In genomic region chr2:115857123-115858080, GRCm38 (mm10) we compare ENCODE assay signal across 11 mouse cellular contexts.
DNase-seq lines count a peak whose midpoint lies in the region; ATAC-seq lines count a peak whose summit lies in the region.
"Had no signal": no experiment of that assay in that cellular context is flagged by ENCODE, and none has a peak within 500 bp of the region (broad histone marks: within the 10 kb centered on the region; RNA-seq: fewer than 3 reads in every experiment).

No protein-coding gene starts in this region.

- H3K27ac ChIP-seq in forebrain, embryonic 10.5 days = peak overlapping the region; percentile 83
- H3K27ac ChIP-seq in midbrain, embryonic 11.5 days (ENCODE audit: low read depth, low read length) = no peak overlapping the region

- H3K9ac ChIP-seq in midbrain, embryonic 11.5 days (ENCODE audit: low read length) = no peak overlapping the region

- no peak for ATAC-seq in midbrain, embryonic 11.5 days (ENCODE audit: low FRiP score)
- ATAC-seq: intestine, embryonic 16.5 days had no signal

- H3K36me3 ChIP-seq in forebrain, embryonic 10.5 days (replicated peaks) = no peaks in the 10 kb centered on the region
- no peaks in the 10 kb centered on the region for H3K36me3 ChIP-seq in midbrain, embryonic 11.5 days (ENCODE audit: control insufficient read depth, insufficient read depth, low read length)

- peak; percentile 63 for DNase-seq in heart, adult 11 months
- no peak for DNase-seq in heart, postnatal 4 days
- peak; percentile 33 for DNase-seq in 3T3-L1 (ENCODE audit: low read depth, low spot score)
- peak; percentile 45 for DNase-seq in forebrain, embryonic 10.5 days (ENCODE audit: extremely low spot score, low spot score)
- DNase-seq in midbrain, embryonic 11.5 days (ENCODE audit: low spot score, missing footprints) = peak; percentile 94
- DNase-seq in thymus, postnatal 10 days (ENCODE audit: low spot score in 2 of 2) = no peak
- DNase-seq in T-cell, adult 2 months (ENCODE audit: low spot score) = no peak
- no peak for DNase-seq in ovary, postnatal 36 days (ENCODE audit: low spot score)
- DNase-seq: cerebellum, adult 11-12 months; liver had no signal

- peak overlapping the region; percentile 28 for H3K4me3 ChIP-seq in forebrain, embryonic 10.5 days
- no peak overlapping the region for H3K4me3 ChIP-seq in midbrain, embryonic 11.5 days (ENCODE audit: low read depth, low read length)

- no peak overlapping the region for H3K4me2 ChIP-seq in midbrain, embryonic 11.5 days

- under 1% methylated on average over 11 of the region's 11 CpGs for WGBS in forebrain, embryonic 10.5 days
- 3% methylated on average over 11 of the region's 11 CpGs for WGBS in midbrain, embryonic 11.5 days

- H3K9me3 ChIP-seq in forebrain, embryonic 10.5 days = no peaks in the 10 kb centered on the region
- H3K9me3 ChIP-seq in midbrain, embryonic 11.5 days (ENCODE audit: control insufficient read depth, low read length) = no peaks in the 10 kb centered on the region

- peaks cover 93% of the 10 kb centered on the region for H3K27me3 ChIP-seq in forebrain, embryonic 10.5 days (ENCODE audit: poor library complexity, severe bottlenecking)
- peaks cover 52% of the 10 kb centered on the region for H3K27me3 ChIP-seq in midbrain, embryonic 11.5 days (ENCODE audit: control insufficient read depth, insufficient read depth, low read length)

- H3K4me1 ChIP-seq in forebrain, embryonic 10.5 days = peaks cover 88% of the 10 kb centered on the region
- peaks cover 31% of the 10 kb centered on the region for H3K4me1 ChIP-seq in midbrain, embryonic 11.5 days (ENCODE audit: control insufficient read depth, insufficient read depth, low read length)

Comparison
In these comparisons a context has a peak if more than half of its experiments do, and no peak if none do; other contexts are left out.
1. DNase-seq: peak in heart, adult 11 months (single experiment), 3T3-L1 (single experiment), forebrain, embryonic 10.5 days (single experiment) and midbrain, embryonic 11.5 days (single experiment); none in heart, postnatal 4 days (single experiment), thymus, postnatal 10 days (0 of 2), T-cell, adult 2 months (single experiment) and ovary, postnatal 36 days (single experiment).